Mouse (Mus musculus) cerebellum, postnatal 25 days (tissue): Measurements from ENCODE around the gene Dbi.

ENCODE experiments used
- DNase-seq, 2 experiments: peaks; one replicate each; pipeline ENCODE4 v3.0.0; 2021; ENCODE audit warnings: mixed read lengths in 2 of 2

Gene Dbi

DNA sequence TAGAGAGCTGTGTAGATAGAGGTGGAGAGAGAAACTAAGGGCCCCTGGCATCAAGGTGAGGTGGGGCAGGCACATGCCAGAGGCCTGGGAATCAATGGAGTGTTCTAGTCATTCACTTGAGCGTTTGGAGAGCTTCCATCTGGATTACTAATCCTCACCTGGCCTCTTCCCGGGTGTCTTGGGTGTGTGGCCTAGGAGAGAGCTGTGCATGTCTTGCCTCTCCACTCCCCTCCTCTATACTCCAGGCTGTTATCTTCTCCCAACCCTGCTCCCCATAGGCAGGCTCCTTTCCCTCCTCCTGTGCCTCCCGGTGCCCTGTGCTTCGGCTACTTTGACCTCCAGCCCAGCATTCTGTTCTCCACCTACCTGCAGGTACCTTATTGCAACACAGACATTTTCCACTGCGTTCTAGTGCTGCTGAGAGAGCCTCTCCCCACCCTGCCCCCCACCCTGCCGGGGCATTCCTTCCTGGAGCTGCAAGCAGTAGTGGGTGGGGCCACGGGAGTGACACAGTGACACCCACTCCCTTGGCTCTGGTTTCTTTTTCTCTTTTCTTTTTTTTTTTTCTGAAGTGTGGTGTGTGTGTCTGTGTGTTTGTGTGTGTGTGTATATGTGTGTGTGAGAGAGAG, 37.8 kb downstream of the Dbi start:
- no peak for DNase-seq

DNA sequence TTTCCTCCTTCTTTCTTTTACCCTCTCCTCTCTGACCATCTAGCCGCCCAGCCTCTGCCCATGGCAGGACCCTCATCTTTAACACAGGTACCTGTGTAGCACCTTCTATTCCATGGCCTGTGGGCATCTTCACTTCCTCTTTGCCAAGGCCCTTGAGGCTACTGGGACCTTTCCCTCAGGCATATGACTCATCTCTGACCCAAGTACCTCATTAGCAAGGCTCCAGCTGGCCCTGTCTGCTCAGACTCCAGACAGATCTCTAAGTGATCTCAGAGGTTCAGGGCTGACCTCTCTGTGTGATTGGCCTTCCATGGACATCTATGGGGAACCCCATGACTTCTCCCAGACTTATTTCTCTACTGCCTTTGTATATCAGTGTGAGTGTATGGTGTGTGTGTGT, 40.2 kb downstream of the Dbi start:
- no peak for DNase-seq

DNA sequence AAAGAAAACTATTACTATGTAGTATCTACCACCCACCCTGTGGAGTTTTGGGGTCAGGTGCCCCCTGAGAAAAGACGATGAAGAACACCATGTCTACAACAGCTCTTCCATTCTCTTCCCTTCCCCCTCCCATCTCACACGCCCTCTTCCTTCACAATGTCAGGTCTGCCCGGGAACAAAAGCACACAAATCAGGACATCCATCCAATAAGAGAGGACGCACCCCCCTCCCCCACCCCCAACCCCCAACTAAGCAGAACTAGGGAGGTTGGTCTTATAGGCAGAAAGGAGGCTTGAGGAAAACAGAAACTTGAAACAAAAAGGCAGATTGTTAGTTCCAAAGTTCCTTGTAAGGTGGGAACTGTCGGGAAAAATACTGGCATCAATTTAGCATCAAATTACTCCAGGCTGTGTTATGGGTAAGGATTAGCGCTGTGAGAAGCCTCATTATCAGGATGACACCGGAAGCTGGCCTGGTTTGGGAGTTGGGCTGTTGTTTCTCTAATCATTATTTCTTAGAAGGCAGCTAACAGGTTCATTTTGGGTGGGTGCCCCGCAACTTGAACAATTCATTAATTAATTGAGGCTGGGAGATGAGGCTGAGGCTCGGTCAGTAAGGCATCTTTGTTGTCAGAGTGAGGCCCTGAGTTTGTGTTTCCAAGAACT, 43.0 kb downstream of the Dbi start:
- no peak for DNase-seq

DNA sequence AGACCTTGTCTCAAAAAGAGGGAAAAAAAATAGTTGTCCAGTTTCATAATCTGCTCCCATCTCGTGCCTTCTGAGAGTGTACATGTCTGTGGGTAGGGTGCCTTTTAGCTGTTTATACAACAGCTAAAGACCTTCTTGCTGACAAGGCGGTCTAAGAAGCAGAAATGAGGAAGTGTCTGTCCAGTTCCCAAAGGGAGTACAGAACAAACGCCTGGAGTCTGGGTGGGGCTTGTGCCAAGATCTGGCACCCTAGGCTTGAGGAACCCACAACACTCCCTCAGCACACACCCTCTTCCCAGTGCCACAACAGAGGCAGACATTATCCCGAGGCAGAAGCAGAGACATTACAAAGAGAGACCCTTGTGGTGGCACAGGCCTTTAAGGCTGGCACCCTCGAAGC, 45.4 kb downstream of the Dbi start:
- no peak for DNase-seq

DNA sequence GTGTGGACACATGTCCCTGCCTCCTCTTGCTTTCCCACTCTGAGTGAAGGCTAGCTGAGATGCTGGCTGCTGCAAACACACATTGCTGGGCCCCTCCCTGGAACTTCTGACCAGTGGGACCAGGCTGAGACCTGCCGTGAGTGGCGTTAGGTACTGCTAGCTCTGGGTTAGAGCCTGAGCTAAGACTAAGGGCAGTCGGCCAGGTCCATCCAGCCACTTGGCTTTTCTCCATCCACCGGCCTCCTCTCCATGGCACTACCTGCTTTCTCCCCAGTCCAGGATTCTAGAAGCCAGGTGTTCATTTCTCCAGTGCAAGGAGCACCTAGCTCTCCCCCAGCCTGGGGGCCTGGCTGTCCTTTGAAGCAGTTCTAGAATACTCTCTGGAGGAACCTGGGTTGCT, 45.9 kb downstream of the Dbi start:
- peak; percentile 50 to 72 for DNase-seq

DNA sequence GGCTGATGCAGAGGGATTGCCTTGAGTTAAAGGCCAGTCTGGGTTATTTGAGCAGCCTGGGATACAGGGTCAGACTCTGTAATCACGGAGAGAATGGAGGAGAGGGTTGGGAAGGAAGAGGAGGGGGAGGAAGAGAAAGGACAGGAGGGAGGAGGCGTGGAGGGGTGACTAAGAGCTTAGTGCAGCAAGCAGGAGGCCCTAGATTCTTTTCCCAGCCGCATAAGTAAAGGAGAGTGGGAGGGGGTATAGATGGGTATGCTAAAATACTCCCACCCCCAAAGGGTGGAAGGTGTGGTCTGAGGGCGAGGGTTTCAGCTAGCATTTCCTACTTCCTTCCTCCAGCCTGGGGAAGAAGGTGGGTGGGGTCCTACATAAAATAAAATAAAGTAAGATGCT, 46.6 kb downstream of the Dbi start:
- no peak for DNase-seq

DNA sequence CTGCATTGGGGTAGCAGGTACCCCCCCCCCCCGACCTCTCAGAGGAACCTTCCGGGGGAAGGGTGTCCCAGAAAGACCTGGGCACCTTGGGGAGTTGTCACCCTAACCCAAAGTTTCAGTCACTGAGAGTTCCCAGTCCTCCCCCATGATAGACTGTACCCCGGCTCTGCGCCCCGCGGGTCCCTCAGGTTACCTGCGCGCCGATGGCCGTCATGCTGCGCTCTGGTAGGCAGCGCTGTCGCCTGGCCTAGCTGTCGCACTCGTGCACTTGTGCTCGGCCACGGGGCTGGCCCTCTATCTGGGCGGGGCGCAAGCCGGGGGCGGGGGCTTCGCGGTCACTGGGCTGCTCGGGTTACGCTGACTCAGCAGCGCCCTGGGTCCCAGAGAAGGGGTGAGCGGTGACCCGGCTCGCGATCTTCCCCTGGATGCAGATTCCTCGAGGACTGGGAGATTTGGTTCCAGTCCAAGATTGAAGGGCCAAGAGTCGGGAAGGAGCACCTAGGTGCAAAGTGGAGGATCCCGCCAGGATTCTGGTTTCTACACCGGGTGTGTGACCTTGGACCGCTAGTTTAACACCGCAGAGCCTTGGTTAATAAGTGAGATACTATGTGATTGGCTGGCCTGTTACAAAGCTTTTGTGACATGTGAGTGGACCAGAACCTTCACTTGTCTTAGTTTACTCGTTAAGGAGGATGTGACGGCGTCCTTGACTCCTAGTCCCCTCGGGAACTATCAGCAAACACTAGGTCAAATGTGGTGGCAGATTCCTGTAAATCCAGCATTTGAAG, 47.2 kb downstream of the Dbi start, which contains the start of gene Tmem37:
Tmem37 (minus strand) TSS at position 556 of the 788 bp plus-strand sequence.
- DNase-seq, result peak; percentile 36 to 45

DNA sequence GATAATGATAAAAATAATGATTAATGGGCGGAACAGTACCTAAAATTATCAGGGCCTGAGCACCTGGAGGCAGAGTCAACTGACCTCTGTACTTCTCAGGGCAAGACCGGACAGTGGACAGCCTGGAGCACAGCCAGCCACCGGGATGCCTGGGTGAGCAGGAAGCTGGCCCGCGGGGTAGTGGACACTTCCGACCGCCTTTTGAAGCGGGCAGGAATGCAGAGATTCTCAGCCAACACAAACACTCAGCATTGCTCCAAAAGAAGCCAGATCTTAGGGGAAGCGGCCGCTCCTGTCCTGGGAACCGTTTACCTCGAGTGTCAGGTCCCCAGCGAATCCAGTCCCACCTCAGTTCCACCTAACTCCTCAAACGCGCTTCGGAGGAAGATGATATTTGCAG, 48.0 kb downstream of the Dbi start:
- DNase-seq, result peak; percentile 53 to 68

DNA sequence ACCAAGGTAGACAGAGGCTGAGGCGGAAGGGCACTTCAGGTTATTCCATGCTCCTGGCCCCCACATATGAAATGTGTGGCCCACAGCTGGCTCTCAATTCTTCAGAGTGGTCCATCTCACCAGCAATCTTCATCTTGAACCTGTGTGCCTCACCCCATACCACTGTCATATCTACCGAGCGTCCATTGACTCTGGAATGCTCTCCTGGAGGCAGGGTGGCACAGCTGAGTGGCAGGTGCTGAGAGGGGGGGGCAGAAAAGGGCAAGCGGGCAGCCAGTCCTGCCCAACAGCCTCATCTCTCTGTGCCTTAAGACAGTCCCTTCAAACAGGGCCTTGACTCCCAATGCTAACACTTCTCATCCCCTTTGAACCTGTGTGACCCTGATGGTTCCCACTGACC, 49.7 kb downstream of the Dbi start:
- no peak for DNase-seq

DNA sequence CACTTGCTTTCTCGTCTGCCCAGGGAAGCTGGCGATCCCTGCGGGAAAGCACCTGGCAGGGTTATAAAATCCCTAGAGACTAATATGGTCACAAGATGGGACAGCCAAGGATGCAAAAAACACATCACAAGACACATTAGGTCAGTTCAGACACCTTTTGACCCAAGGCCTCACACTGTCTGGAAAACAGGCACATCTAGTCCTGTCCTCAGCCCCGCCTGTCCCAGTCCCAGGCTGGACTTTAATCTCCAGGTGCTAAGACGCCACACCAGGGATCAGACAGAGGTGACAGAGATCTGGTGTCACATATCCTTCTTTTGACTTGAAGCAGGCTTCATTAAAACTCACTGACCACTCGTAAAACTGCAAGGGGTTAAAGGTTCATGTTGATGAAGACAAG, 50.7 kb downstream of the Dbi start:
- no peak for DNase-seq

DNA sequence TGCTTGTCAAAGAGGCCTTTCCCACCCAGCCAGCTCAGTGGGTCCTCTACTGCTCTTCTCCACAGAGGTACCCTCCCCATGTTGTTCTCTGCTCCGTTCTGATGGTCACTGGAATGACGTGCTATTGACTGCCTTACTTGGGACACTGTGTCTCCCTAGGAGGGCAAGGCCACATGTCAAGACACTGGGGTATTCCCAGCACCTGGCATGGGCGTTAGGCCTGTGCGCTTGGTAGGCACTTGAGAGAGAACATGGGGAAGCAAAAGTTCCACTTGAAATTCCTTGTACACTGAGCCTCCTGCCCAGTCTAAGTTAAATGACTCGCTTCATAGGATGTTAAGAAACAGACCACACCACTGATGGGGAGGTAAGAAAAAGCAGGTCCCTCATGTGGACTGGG, 51.8 kb downstream of the Dbi start:
- no peak for DNase-seq

DNA sequence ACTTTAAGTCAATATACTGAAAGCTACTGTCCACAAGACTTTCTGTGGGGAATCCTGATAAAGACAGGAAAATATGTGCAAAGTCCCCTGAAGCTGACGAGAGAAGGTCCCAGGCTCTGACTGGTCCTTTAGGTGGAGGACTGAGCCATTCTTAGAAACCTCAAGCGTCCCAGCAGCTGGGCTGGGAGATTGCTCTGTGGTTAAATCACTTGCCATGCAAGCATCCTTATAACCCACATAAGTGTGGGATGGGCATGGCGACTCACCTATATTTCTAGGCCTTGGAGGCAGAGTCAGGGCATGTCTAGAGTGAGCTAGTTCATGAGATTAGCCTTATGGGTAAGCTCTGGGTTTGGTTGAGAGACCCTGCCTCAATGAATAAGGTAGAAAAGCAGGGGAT, 54.3 kb downstream of the Dbi start:
- DNase-seq, result no peak

DNA sequence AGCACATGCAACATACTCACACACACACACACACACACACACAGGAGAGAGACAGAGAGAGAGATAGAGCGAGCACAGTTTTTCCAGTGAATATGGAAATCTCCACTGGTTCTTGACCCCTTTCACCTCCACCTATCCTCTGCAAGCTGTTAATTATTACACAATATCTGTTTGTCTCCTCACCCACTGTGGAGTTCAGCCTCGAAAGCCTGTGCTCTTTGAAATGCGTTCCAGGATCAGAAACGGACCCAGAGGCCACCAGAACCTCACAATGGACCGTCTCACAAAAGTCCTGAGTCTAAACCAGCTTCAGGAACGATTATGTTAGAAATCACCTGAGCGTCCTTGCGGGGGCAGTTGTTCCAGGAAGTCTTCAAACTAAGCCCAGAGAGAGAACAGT, 54.7 kb downstream of the Dbi start:
- no peak for DNase-seq

DNA sequence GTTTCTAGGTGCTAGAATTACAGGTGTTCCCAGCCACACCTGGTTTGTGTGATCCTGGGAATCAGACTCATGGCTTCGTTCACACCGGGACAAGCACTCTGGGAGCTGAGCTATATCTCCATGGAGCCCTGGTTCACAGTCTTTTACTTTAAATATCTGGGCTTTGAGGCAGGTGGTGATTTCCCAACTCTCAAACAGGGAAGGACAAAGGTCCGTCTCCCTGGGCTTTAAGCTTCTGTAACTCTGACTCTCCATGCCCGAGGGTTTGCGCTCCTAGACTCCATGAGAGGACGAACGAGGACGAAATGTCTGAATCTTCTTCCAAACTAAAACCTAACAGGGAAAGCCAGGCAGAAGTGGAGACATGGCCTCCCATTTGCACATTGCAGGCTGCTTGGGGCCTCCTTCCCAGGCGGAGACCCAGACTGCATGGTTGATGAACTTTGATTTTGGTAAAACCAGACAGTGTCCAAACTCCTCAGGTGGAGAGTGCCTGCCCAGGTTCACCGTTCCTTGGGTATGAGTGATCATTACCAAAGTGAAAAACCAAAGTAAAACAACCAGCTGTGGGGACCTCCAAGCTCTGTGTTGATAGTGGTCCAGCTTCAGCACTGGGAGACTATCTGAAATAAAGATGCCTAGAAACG, 56.7 kb downstream of the Dbi start:
- DNase-seq, result no peak
